Mouse (Mus musculus) heart, postnatal 0 days (tissue): ENCODE data around the gene Espn. TPM values are rescaled to one million over a fixed set of nuclear protein-coding genes. Genes with fewer than 3 reads are reported as not detected.

Source experiments
- ATAC-seq: fragments of 200-750 bp; cut with Nextera tagmentation; 2 replicates; pipeline ENCODE4 v1.8.0; 2017; ENCODE audit warnings: low read depth, moderate number of reproducible peaks, moderate library complexity; ENCODE audit not compliant: insufficient read depth
- DNase-seq: peaks from one replicate; pipeline ENCODE4 v3.0.0-alpha.2; 2016; ENCODE audit warnings: low spot score
- H3K27ac ChIP-seq: fragments of 300-500 bp; sonication (generic); 2 replicates; pipeline ENCODE4 v1.5.1; 2014; ENCODE audit warnings: low read depth, mild to moderate bottlenecking
- H3K27me3 ChIP-seq: fragments of 300-500 bp; sonication (generic); 2 replicates; pipeline ENCODE4 v1.6.1; 2014; ENCODE audit warnings: low read length, mixed read lengths; ENCODE audit not compliant: control insufficient read depth, insufficient read depth
- H3K36me3 ChIP-seq: fragments of 300-500 bp; sonication (generic); replicated peaks from 2 replicates; pipeline ENCODE4 v1.6.1; 2014; ENCODE audit warnings: low read length, mixed read lengths; ENCODE audit not compliant: control insufficient read depth, insufficient read depth
- H3K4me1 ChIP-seq: fragments of 300-500 bp; sonication (generic); 2 replicates; pipeline ENCODE4 v1.6.1; 2014; ENCODE audit warnings: antibody characterized with exemption; ENCODE audit not compliant: control insufficient read depth, insufficient read depth
- H3K4me2 ChIP-seq: fragments of 300-500 bp; sonication (generic); 2 replicates; pipeline ENCODE4 v1.6.1; 2014; ENCODE audit warnings: low read depth, mild to moderate bottlenecking, low read length, moderate library complexity
- H3K4me3 ChIP-seq: fragments of 300-500 bp; sonication (generic); 2 replicates; pipeline ENCODE4 v1.5.1; 2014; ENCODE audit warnings: low read depth, low read length
- H3K9ac ChIP-seq: fragments of 300-500 bp; sonication (generic); replicated peaks from 2 replicates; pipeline ENCODE4 v1.6.1; 2014; ENCODE audit warnings: low read depth, low read length, mixed read lengths
- H3K9me3 ChIP-seq: fragments of 300-500 bp; sonication (generic); replicated peaks from 2 replicates; pipeline ENCODE4 v1.6.1; 2016; ENCODE audit warnings: low read length; ENCODE audit not compliant: control insufficient read depth
- CTCF ChIP-seq: IDR thresholded peaks from 2 replicates; pipeline ENCODE4 v1.5.1; 2016; ENCODE audit warnings: antibody characterized with exemption, control low read depth, low read depth
- EP300 ChIP-seq: IDR thresholded peaks from 2 replicates; pipeline ENCODE4 v1.6.1; 2016; ENCODE audit warnings: antibody characterized with exemption, low read depth
- WGBS: fragments of 180-500 bp; shearing (Covaris S2); extraction: QIAGEN DNeasy Blood & Tissue Kit; methylation state at CpG from one replicate; pipeline ENCODE4 v1.1.7; 2014; 5-methylcytosine and 5-hydroxymethylcytosine counted together
- polyA plus RNA-seq: library from polyadenylated mRNA; unstranded; fragments of >200 nt; fragmentation: Nextera tagmentation; extraction: Ambion mirVana; gene quantifications from 2 replicates; pipeline ENCODE4 v1.2.1, GENCODE M21; 2015
- total RNA-seq: library from RNA; depleted of rRNA; stranded (reverse); fragments of >200 nt; gene quantifications from 2 replicates; pipeline ENCODE4 v1.2.3, GENCODE M21; 2014; ENCODE audit warnings: low replicate concordance

Espn gene
- total and polyA plus RNA-seq, 2 experiments from 2014 or later = 0.34 to 0.87 TPM

DNA sequence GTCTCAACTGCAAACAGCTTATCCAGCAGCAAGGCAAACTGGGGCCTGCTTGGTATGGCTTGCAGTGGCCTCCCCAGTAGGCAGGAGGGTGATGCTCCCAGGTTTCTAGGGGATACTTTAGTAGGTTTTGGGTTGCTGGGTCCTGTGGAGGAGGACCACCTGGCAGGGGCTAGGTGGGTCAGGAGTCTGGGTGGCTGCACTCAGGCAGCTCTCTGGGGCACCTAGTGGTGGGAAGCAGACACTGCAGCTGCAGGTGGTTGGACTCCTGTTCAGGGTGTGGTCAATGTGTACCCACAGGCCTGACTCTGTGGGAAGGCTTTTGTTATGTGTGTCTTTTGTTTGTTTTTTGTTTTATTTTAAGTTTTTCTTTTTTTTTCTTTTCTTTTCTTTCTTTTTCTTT is 17.7 kb downstream of the Espn start:
- Histone ChIP-seq H3K36me3 (no peaks in the 10 kb centered on the region), H3K27ac (no peak overlapping the region), H3K9me3 (no peaks in the 10 kb centered on the region), H3K4me2 (no peak overlapping the region), H3K4me1 (peaks cover 18% of the 10 kb centered on the region), H3K4me3 (no peak overlapping the region), H3K27me3 (peaks cover 52% of the 10 kb centered on the region), H3K9ac (no peak overlapping the region)
- DNase-seq (no peak), ATAC-seq (no peak)
- TF ChIP-seq EP300 (no peak), CTCF (peak; percentile 49)

- H3K36me3 ChIP-seq = no peaks in the 10 kb centered on the region
- no peak overlapping the region for H3K9ac ChIP-seq
- H3K4me3 ChIP-seq = no peak overlapping the region
- H3K4me1 ChIP-seq = peaks cover 12% of the 10 kb centered on the region
- H3K4me2 ChIP-seq = no peak overlapping the region
- no peak for DNase-seq
- no peak for ATAC-seq
- H3K27ac ChIP-seq = no peak overlapping the region
- peaks cover 64% of the 10 kb centered on the region for H3K27me3 ChIP-seq
- no peak for TF ChIP-seq EP300
- no peak for TF ChIP-seq CTCF
- WGBS = 52% methylated on average over 5 of the region's 5 CpGs
- no peaks in the 10 kb centered on the region for H3K9me3 ChIP-seq
Measured at GRCm38 (mm10) chr4:152133213-152133612, 19.0 kb downstream of the Espn start.

DNA sequence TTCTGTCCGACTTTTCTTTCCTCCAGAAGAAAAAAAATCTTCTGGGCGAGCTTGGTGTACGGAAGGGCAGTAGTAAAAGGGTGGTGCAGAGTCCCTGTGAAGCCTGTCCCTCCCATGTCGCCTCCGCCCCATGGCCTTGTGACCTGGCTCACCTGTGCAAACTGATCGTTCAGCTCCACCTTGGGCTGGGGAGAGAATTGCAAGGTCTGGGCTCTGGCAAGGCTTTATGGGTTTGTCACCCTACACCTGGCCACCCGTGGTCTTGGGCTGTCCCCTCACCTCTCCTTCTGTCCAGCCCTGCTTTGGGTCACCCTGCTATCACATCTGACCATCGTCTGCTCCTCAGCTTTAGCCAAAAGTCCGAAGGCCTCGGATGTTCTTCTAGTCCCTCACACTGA is 19.4 kb downstream of the Espn start:
- no peak overlapping the region for H3K9ac ChIP-seq
- TF ChIP-seq EP300 (no peak), CTCF (no peak)
- H3K36me3 ChIP-seq = no peaks in the 10 kb centered on the region
- DNase-seq (no peak), ATAC-seq (no peak)
- no peak overlapping the region for H3K4me2 ChIP-seq
- H3K4me1 ChIP-seq = peaks cover 12% of the 10 kb centered on the region
- H3K4me3 ChIP-seq = no peak overlapping the region
- 32% methylated on average over 10 of the region's 10 CpGs for WGBS
- no peaks in the 10 kb centered on the region for H3K9me3 ChIP-seq
- H3K27ac ChIP-seq = no peak overlapping the region
- H3K27me3 ChIP-seq = peaks cover 67% of the 10 kb centered on the region

- no peak for ATAC-seq
- no peaks in the 10 kb centered on the region for H3K36me3 ChIP-seq
- peaks cover 12% of the 10 kb centered on the region for H3K4me1 ChIP-seq
- H3K4me3 ChIP-seq = peak overlapping the region; percentile 45
- H3K27ac ChIP-seq = no peak overlapping the region
- WGBS = 9% methylated on average over 48 of the region's 50 CpGs
- no peak overlapping the region for H3K9ac ChIP-seq
- TF ChIP-seq EP300 = no peak
- no peak for TF ChIP-seq CTCF
- H3K9me3 ChIP-seq = no peaks in the 10 kb centered on the region
- H3K27me3 ChIP-seq = peaks cover 74% of the 10 kb centered on the region
- H3K4me2 ChIP-seq = peak overlapping the region; percentile 69
- DNase-seq = no peak
Measured at GRCm38 (mm10) chr4:152131809-152132771, 20.1 kb downstream of the Espn start.

- peak overlapping the region; percentile 69 for H3K4me2 ChIP-seq
- ATAC-seq (peak; percentile 62), DNase-seq (no peak)
- H3K36me3 ChIP-seq = no peaks in the 10 kb centered on the region
- 0 out of 2 replicates have a peak overlapping the region, but pooled peaks have one; percentile 16 for H3K9ac ChIP-seq
- TF ChIP-seq EP300 = no peak
- peak; percentile 30; the same call in 1 of the 2 replicates for TF ChIP-seq CTCF
- H3K4me1 ChIP-seq = peaks cover 17% of the 10 kb centered on the region
- H3K27me3 ChIP-seq = peaks cover 85% of the 10 kb centered on the region
- peak overlapping the region; percentile 45 for H3K4me3 ChIP-seq
- WGBS = under 1% methylated on average over 60 of the region's 85 CpGs
- no peaks in the 10 kb centered on the region for H3K9me3 ChIP-seq
- no peak overlapping the region for H3K27ac ChIP-seq
Measured at GRCm38 (mm10) chr4:152130771-152131653, 21.2 kb downstream of the Espn start.
